Mouse (Mus musculus) left cerebral cortex, adult 9 months (tissue): Measurements from ENCODE around the gene Raf1.

Experiments used
- DNase-seq, 2 experiments: peaks; one replicate each; pipeline ENCODE4 v3.0.0; 2022; ENCODE audit warnings: low spot score in 2 of 2

Raf1 gene

GRCm38 (mm10) chr6:115615983-115616382, 60.5 kb downstream of the Raf1 start:
- no peak for DNase-seq

GRCm38 (mm10) chr6:115613793-115614192, 62.6 kb downstream of the Raf1 start:
- DNase-seq, result no peak

GRCm38 (mm10) chr6:115610301-115610700, 66.1 kb downstream of the Raf1 start:
- DNase-seq, result no peak

GRCm38 (mm10) chr6:115609121-115609520, 67.3 kb downstream of the Raf1 start:
- no peak for DNase-seq

- peak; percentile 61 to 69 for DNase-seq
These were observed 69.0 kb downstream of the Raf1 start for GRCm38 (mm10) chr6:115607429-115607828.

- DNase-seq, result no peak
These were observed 70.0 kb downstream of the Raf1 start for GRCm38 (mm10) chr6:115606461-115606860.

- peak in 1 of 2 experiments; percentile 73 for DNase-seq
These were observed 74.5 kb downstream of the Raf1 start, which contains the start of gene Mkrn2 for GRCm38 (mm10) chr6:115601715-115602523. Gene Mkrn2, plus strand, starts transcription at chr6:115601902.

GRCm38 (mm10) chr6:115601322-115601714, 75.1 kb downstream of the Raf1 start:
- DNase-seq, result no peak

- no peak for DNase-seq
These were observed 80.8 kb downstream of the Raf1 start for GRCm38 (mm10) chr6:115595667-115596066.

- no peak for DNase-seq
These were observed 82.0 kb downstream of the Raf1 start for GRCm38 (mm10) chr6:115594463-115594862.

- no peak for DNase-seq
These were observed 83.2 kb downstream of the Raf1 start for GRCm38 (mm10) chr6:115593252-115593651.

- no peak for DNase-seq
These were observed 84.0 kb downstream of the Raf1 start, which contains the start of gene Mkrn2os for GRCm38 (mm10) chr6:115592458-115592857. Gene Mkrn2os, minus strand, starts transcription at chr6:115592576.

GRCm38 (mm10) chr6:115591692-115592359, 84.6 kb downstream of the Raf1 start:
- no peak for DNase-seq

- no peak for DNase-seq
These were observed 90.1 kb downstream of the Raf1 start for GRCm38 (mm10) chr6:115586321-115586720.

- DNase-seq, result no peak
These were observed 92.3 kb downstream of the Raf1 start for GRCm38 (mm10) chr6:115584176-115584575.

- DNase-seq, result no peak
These were observed 92.9 kb downstream of the Raf1 start for GRCm38 (mm10) chr6:115583430-115584125.

- DNase-seq, result no peak
These were observed 93.9 kb downstream of the Raf1 start for GRCm38 (mm10) chr6:115582328-115583115.

GRCm38 (mm10) chr6:115580810-115581209, 95.6 kb downstream of the Raf1 start:
- no peak for DNase-seq

GRCm38 (mm10) chr6:115577941-115578340, 98.5 kb downstream of the Raf1 start:
- no peak for DNase-seq

- no peak for DNase-seq
These were observed 99.0 kb downstream of the Raf1 start for GRCm38 (mm10) chr6:115577407-115577806.

- DNase-seq, result no peak
These were observed 102.3 kb downstream of the Raf1 start for GRCm38 (mm10) chr6:115574171-115574570.
